Mouse (Mus musculus) ES-E14 (cell line): ENCODE results near the gene Hprt.

Experiments used
- CHD2 ChIP-seq: IDR thresholded peaks from 2 replicates; pipeline ENCODE4 v1.6.1; 2014; ENCODE audit warnings: mild to moderate bottlenecking, low read depth, low read length, inconsistent platforms
- HCFC1 ChIP-seq: IDR thresholded peaks from 2 replicates; pipeline ENCODE4 v1.6.1; 2012; ENCODE audit warnings: low read length, inconsistent platforms, borderline replicate concordance; ENCODE audit not compliant: insufficient read depth
- MAFK ChIP-seq: IDR thresholded peaks from 2 replicates; pipeline ENCODE4 v1.6.1; 2014; ENCODE audit warnings: mild to moderate bottlenecking, low read depth, low read length, inconsistent platforms; ENCODE audit not compliant: insufficient read depth

- no peak for TF ChIP-seq MAFK
- TF ChIP-seq CHD2, result no peak
- no peak for TF ChIP-seq HCFC1
Observed at GRCm38 (mm10) chrX:52981378-52981777, 6.6 kb upstream of the Hprt start.
